Mouse (Mus musculus) frontal cortex, adult (tissue): ENCODE measurements around the gene Gm20388.

Source experiments
- ATAC-seq: cut with Nextera tagmentation; 2 replicates; pipeline ENCODE4 v1.9.2; 2017; ENCODE audit warnings: mild to moderate bottlenecking, moderate library complexity, mixed read lengths; ENCODE audit not compliant: low TSS enrichment

The Gm20388 gene

DNA sequence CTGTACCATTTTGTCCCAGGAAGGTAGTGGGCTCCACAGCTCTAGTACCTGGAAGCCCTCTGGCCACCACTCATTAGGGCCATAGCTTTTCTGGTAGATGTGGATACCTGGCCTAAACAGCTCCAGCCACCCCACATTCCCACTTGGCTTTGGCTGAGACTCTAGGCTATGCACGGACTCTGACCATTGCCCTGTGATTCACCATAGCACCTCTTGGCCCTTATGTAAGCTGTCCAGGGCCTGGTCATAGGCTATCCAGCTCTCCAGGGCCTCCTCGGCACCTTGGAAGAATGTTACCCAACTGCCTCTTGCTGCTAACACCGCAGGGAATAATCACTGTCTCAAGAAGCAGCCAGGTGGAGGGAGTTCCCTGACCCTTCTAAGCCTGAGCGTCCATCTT, 2618.5 kb downstream of the Gm20388 start:
- ATAC-seq, result no peak

DNA sequence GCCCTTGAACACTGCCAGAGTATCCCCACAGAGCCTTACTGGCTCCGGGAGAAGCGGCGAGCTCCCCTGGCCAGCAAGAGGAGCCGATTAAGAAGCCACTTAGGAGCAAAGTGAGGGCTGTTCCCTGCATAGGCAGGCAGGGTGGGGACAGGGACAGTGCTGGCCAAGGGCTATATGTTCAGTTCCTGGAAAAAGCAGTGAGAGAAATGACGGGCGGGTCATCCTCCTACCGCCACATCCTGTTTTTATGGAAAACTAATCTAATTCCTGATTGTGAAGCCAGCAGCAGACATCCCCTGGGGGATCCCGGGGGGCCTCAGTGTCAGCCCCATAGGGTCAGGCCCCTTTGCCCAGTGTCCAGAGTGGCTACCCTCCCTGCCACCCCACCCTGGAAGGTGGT, 2620.7 kb downstream of the Gm20388 start:
- no peak for ATAC-seq

DNA sequence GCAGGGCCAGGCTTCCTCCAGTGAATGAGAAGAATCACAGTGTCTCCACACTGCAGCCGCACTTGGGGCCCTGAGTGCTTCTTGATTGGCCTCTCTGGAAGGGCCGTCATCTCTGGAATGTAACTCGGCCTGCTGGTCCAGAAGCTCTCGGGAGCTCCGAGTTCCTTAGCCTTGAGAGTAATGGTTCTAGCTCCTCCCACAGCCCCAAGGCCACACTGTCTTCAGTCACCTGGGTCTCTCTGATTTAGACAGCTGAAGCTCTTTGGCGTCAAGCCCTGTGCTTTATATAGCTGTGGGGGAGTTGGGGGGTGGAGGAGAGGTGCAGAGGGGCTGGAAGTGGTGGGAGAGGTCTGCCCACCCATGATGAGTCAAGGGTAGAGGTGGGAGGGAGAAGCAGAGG, 2626.4 kb downstream of the Gm20388 start:
- no peak; the same call in 1 of the 2 replicates for ATAC-seq

DNA sequence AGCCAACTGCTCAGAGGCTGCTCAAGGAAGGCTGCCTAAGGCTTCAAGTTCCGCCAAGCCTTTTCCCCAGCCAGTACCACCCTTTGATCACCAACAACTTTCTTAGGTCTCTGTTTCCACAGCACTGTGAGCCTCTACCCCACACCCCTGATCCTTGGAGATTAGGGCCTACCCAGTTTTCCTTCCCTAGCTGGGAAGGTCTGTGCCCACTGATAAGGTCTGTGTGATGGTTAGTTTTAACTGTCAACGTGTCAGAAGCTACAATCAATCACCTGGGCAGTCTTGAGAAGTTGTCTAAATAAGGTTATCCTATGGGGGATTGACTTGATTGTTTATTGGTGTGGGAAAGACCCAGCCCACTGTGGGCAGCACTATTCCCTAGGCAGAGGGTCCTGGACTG, 2627.2 kb downstream of the Gm20388 start:
- ATAC-seq, result no peak

DNA sequence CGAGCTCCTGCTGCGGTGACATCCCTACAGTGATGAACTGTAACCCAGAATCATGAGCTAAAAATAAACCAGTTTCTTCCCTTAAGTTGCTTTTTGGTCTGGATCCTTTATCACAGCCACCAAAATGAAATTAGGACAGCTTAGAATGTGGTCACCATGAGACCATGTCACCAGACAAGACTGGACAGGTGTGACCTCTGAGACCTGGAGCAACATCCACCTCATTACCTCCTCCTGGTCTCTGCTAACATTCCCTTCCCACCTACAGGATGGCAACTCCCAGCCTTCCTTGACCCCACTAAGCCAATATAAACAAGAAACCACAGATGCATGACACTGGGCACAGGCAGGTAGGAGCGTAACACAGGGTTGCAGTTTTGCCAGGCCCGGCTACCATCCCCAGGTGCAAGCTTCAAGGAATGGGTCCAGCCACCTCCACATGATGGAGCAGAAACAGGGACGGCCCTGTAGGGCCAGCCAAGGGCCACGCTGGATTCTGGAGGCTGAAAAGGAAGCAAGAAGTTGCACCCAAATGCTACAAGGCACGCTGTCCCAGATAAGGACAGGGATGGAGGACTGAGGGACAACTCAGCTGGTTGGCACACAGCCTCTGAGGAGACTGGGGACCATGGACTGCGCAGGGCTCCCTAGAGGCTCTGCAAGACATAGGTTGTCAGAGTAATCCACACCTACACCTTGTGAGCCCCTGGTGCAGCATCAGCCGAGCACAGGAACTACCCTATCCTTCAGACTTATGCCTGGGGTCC, 2627.9 kb downstream of the Gm20388 start:
- no peak for ATAC-seq

DNA sequence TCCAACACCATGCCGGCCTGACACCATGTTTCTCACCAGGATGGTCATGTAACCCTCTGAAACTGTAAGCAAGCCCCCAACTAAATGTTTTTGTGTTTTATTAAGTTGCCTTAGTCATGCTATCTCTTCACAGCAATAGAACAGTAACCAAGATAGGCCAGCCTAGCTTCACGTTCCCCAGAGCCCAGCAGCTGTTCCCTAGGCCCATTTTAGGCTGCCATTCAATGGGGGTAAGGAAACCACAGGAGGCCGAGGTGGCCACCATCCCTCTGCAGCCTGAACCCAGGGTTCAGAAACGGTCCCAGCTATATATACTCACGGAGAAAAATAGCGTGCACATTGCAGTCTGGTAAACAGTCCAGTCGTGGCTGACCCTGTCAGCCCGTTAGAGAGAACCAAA, 2633.5 kb downstream of the Gm20388 start:
- no peak for ATAC-seq

DNA sequence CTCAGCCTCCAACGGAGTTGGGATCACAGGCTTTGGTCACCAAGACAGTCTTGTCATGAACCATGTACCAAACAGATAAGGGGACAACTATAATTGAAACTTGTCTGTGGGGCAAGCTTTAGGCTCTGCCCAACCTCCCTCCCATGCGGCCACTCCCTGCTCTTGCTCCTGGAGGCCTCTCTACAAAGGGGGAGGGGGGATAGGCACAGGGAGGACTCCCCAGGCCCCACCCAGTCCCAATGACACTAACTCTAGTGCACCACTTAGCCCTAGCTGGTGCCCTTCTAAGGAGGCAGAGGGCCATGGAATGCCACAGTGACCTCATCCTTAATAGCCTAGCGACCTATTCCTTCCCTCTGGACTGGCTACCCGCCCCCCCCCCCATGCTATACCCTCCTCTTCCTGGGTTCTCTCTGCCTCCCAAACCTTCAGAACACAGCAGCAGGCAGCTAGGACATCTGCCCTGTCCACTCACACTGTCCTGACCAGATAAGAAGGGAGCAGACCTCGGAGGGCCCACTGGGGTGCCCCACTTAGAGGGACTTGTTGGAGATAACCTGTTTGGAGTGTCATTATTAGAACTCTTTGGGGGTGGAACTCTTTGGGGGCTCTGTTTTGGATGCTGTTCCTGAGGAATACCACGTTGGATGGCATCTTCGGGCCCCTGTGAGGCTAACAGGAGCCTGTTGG, 2635.6 kb downstream of the Gm20388 start:
- ATAC-seq, result no peak

DNA sequence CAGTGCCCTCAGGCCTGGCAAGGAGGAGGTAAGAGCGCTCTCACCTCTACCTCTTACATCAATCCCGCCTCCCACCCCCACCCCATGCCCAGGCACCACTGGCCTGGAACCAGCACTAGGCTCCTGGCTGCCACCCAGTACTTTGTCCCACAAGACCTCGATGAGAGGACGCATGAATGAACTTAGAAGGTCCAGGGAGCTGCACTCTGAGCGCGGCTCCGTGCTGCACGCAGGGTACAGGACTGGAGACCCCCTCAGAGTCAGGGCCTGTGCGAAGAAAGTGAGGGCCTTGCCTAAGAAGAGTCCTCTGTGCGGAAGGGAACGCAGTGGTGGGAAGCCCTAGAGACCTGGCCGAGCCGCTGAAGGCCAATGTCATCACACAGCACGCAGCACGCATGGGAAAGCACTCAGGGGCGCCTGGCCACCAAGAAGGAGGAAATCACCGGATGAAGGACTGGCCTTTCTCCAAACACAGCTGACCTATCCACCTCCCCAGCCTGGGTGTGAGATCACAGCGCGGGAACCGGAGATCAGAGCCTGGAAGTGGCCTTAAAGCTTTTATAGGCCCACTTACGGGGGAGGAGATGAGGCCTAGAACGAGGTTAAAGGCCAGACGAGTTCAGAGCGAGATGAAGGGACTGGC, 2636.3 kb downstream of the Gm20388 start:
- no peak for ATAC-seq

DNA sequence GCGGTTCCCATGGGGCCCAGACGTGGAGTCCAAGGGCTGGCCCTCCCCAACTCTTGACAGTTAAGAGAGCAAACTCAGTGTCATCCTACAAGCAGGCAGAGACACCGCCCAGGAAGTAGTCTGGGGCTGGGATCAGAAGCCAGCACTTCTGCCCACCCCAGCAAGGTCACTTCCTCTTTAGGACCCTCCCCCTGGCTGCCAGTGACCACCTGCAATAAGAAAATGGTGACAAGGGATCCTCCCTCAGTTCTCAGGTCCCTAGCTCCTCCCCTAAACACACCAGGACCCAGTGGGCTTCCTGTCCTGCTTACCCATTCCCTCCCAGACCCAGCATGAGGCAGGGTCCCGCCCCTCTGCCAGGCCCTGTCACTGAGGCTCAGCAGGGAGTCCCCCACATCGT, 2637.2 kb downstream of the Gm20388 start:
- ATAC-seq, result no peak

DNA sequence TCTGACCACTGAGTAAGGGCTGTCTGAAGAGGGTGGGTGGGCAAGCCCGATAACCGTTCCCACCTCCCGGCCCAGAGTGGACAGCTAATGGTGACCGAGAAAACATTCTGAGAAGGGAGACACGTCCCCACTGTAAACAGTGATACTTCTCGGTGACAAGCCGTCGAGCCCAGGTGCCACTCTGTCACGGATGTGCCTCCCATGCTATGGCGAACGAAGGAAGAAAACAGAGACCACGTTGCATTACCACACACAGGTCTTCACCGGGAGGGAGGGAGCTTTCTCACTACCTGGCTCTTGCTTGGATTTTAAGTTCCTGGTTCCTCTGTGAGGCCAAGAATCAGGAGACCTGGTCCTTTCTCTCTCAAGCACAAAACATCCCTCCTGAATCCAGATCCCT, 2637.7 kb downstream of the Gm20388 start:
- ATAC-seq, result no peak

DNA sequence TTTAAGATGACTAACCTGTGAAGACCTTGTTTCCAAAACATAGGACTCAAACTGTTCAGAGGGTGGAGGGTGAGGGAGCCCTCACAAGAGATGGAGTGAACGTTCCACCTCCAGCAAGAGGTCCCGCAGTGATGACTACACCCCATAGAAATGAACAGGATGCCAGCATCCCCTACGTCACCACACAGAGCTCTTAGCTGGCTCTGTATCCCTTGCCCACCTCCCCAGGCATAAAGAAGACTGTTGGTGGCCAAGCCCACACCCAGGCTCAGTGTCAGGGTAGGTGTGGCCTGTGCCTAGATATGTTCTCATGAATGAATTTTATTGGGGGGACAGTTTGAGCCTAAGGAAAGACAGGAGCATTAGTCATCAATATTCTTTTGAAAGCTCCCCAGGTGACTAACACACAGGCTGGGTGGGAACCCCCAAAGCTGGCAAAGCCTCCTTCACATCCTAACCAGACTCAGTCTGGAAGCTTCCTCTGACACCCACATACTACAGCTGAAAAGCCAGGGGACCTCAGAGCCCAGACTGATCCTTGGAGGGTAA, 2638.3 kb downstream of the Gm20388 start:
- ATAC-seq, result peak; percentile 62; the same call in 1 of the 2 replicates

DNA sequence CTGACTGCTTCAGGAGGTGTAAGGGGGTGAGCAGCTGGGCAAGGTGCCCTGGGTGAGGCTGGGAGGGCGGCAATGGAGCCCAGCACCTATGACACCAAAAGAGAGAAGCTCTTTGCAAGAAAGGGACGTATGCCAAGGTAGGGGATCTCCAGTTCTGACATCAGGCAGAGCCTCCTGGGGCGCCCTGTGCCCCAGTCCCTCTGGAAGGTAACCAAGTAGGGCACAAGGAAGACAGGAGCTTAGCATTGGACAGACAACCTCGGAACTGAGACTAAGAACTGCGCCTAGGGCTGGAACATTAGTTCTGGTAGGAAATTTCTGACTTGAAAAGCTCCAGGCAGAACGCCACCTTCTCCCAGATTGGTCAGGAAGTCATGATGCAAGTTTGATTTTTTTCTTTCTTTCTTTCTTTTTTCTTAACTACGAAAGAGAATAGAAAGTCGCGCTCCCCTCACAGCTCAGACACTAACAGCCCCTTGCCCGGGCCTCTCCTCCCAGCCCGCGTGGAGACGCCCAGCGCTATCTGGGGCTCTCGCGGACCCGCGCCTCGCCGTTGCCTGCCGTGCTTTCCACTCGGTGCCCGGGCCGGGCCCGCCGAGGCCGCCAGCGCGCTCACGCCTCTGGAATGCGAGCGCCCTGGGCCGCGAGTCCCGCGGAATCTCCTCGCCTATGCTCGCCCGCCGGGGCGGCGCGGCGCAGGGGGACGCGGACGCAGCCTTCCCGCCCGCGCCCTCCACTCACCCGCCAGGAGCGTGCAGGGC, 2639.8 kb downstream of the Gm20388 start:
- ATAC-seq, result no peak

DNA sequence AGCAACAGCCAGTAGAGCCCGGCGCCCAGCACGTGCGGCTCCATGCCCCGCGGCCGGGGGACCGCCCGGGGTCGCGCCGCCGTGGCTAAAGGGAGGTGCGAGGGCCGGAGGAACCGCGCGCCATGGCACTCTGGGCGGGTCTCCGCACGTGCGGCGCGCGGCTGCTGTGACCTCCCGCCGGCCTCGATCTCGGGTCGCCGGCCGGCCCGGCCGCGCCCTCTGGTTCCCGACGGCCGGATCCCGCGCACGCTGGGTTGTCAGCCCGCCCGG, 2640.3 kb downstream of the Gm20388 start:
- ATAC-seq, result no peak

DNA sequence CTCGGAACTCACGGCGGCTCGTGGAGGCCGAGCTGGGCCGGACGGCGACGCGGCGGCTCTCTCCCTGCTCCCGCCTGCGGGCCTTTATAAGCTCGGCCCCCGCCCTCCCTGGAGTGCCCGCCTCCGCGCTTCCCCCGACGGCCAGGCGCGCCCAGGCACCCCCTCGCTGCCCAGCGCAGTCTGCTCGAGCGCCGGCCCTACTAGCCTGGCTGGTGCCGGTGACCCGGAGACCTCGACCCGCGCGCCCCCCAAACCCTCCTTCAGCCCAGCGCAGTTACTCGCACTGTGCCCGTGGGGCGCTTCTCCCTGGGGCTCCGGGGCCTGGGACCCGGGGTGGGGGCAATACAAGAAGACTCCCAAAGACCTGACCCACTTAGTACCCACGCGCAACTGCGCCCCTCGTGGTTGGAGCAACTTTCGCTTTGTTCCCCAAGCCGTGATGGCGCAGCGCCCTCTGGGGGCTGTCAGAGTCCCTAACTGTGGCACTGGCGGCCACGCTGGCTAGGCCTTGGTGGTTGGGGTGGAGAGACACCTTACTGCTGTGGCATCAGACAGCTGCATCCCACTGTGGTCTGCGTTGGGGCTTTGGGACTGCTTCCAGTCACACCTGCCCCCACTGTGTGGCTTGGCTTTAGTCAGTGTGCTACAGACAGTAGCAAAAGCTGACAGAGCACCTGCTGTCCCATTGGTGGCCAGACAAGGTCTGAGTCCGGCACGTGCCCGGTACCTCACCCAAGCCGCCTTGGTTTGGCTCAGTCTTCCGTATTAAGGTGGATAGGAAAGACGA, 2640.8 kb downstream of the Gm20388 start, which contains the start of gene Piezo1:
Gene Piezo1 (minus strand): TSS at position 65 of the 787 bp plus-strand sequence.
- 0 out of 2 replicates have a peak, but pooled peaks have one; percentile 25 for ATAC-seq

DNA sequence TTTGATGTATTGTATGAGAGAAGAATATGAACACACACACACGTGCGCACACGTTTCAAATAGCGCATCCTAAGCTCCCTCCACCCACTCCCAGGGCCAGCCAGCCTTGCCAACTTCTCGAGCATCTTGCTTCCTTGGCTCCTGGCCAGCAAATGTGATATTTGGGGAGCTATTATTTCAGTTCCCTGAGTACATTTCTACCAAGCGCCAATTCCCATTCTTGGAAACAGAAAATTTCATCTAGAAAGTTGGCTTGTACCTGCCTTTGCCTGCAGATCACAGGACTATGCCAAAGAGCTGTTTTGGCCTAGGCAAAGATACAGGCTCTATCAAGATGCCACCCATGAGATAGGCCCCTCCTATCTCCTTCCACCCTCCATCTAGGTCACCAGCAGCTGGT, 2644.1 kb downstream of the Gm20388 start:
- peak; percentile 56; the same call in 1 of the 2 replicates for ATAC-seq

DNA sequence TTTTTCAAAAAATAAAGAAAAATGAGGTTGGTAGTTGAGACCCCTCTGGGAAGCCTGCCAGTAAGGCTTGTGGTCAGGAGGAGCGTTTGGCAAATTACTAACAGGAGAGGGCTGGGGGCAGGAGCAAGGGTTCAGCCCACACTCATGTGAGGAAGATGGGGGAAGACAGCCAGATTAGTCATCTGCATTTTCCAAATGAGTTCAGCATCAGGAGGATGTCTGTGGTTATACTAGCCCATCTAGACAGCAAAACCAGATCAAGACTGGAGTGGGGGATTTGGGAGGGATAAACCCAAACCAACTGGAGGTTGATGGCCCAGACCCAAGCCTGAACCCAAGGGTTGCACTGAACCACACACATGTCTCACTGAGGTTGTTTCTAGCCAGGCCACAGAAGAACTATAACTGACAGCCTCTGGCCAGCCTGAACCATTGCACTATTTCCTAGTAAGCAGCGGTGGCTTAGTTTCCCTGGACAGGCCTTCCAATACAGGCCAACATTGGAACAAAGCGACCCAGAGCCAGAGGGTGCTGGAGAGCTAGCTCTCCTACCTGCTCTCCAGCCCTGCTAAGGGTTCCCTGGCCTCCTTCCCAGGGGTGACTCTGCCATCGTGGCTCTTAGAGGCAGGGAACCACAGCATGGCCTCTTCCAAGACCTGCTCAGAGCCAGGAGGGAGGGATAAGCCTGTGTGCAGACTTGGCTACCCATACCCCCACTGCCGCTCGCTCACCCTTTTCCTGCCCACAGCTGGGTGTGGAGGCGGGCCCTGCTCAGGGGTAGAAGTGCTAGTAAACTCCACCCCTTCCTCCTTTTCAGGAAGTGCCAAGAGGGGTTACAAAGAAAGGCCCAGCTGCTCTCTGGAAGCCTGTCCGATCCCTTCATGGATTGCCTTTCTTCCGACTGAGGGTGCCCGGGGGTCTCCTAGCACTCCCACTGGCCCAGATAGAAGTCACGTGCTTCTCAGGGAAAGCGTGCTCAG, 2645.7 kb downstream of the Gm20388 start:
- ATAC-seq, result no peak

DNA sequence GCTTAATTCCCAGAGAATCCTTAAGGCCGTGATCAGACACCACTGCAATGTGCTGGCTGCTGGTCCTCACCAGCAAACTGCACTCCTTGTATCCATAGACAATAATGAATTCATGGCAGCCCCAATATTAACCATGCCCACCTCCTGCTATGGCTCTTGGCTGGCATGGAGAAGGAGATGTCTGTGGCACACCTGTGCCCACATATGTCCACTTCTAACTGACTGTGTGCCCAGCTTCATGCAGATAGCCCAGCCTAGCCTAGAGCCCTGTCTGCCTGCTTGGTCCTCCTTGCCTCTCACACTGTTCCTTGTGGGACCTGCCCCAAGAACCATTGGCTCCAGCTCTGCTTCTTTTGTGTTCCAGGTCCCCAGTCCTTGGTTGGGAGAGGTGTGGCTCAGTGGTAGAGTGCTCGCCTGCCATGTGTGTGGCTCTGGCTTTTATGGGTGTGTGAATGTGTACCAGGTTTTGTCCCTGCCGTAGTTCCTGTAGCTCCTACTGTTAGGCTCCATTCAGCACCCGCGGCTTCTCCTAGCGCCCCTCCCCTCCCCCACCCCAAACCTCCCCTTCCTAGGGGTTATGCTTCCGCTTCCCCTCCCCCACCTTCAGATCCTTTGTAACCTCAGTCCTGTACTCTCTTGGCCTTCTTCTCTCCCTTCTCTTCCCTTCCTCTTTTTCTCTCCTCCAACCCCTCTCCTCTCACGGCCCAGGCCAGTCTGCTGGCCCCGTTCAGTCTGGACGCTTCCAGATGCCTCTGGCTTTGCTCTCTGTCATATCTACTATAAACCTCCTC, 2646.8 kb downstream of the Gm20388 start:
- no peak for ATAC-seq

DNA sequence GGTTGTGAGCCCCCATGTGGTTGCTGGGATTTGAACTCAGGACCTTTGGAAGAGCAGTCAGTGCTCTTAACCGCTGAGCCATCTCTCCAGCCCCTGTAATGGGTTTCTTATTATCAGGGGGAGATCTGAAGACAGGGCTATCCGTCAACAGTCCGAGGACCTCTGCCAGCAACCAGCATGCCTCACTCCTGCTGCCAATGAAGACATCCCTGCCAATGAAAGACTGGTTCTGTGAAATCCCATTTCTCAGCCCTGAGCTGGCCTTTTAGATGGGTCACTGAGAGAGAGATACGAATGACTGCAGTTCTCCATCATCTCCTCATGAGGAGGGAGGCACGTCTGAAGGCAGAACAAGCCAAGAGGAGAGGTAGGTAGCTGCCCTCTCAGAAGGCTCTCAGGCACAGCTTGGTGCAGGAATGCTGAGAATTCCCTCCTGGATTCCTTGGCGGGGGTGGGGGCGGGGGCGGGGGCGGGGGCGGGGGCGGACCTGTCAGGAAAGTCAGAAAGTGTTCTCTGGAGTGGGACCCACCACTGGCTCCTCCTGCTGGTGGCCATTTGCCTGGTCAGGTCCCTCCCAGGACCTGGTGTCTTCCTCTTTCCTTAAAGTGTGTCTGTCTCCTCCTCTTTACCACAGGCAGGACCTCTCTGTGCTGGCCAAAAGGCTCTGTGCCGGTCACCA, 2648.2 kb downstream of the Gm20388 start:
- no peak for ATAC-seq
